Mouse (Mus musculus) hindbrain, embryonic 11.5 days (tissue): ENCODE measurements around the gene Tbc1d2. TPM values are rescaled to one million over a fixed set of nuclear protein-coding genes. Genes with fewer than 3 reads are reported as not detected.
A peak's percentile ranks its signal among the peaks of the same experiment; 100 is the strongest.
"Not testable (repeated sequence)": the region's sequence is repeated elsewhere in the genome, so short reads cannot be mapped to it uniquely, and the experiment has no call there.

Source experiments
- ATAC-seq: fragments of 200-750 bp; cut with Nextera tagmentation; 2 replicates; pipeline ENCODE4 v1.8.0; 2017; ENCODE audit warnings: mild to moderate bottlenecking, moderate TSS enrichment, moderate library complexity; ENCODE audit not compliant: low FRiP score
- DNase-seq: peaks from one replicate; pipeline ENCODE4 v3.0.0-alpha.2; 2015; ENCODE audit warnings: low spot score
- H3K27ac ChIP-seq: fragments of 300-500 bp; sonication (generic); 2 replicates; pipeline ENCODE4 v1.5.1; 2014; ENCODE audit warnings: mild to moderate bottlenecking, low read depth, low read length
- H3K27me3 ChIP-seq: fragments of 300-500 bp; sonication (generic); 2 replicates; pipeline ENCODE4 v1.6.1; 2014; ENCODE audit warnings: mild to moderate bottlenecking, low read length, moderate library complexity, mixed read lengths; ENCODE audit not compliant: control insufficient read depth, insufficient read depth
- H3K36me3 ChIP-seq: fragments of 300-500 bp; sonication (generic); 2 replicates; pipeline ENCODE4 v1.6.1; 2014; ENCODE audit warnings: mild to moderate bottlenecking, low read length, moderate library complexity, mixed read lengths; ENCODE audit not compliant: control insufficient read depth, insufficient read depth
- H3K4me1 ChIP-seq: fragments of 300-500 bp; sonication (generic); replicated peaks from 2 replicates; pipeline ENCODE4 v1.6.1; 2014; ENCODE audit warnings: low read length, mixed read lengths; ENCODE audit not compliant: control insufficient read depth, insufficient read depth
- H3K4me2 ChIP-seq: fragments of 300-500 bp; sonication (generic); replicated peaks from 2 replicates; pipeline ENCODE4 v1.6.1; 2014; ENCODE audit warnings: mild to moderate bottlenecking, low read depth, low read length
- H3K4me3 ChIP-seq: fragments of 300-500 bp; sonication (generic); 2 replicates; pipeline ENCODE4 v1.5.1; 2014; ENCODE audit warnings: low read depth, low read length
- H3K9ac ChIP-seq: fragments of 300-500 bp; sonication (generic); 2 replicates; pipeline ENCODE4 v1.6.1; 2014; ENCODE audit warnings: low read depth, low read length
- H3K9me3 ChIP-seq: fragments of 300-500 bp; sonication (generic); 2 replicates; pipeline ENCODE4 v1.6.1; 2016; ENCODE audit warnings: low read length; ENCODE audit not compliant: control insufficient read depth
- WGBS: fragments of 180-500 bp; shearing (Covaris S2); extraction: QIAGEN DNeasy Blood & Tissue Kit; methylation state at CpG from one replicate; pipeline ENCODE4 v1.1.7; 2014; 5-methylcytosine and 5-hydroxymethylcytosine counted together
- polyA plus RNA-seq: library from polyadenylated mRNA; unstranded; fragments of >200 nt; fragmentation: Nextera tagmentation; extraction: Ambion mirVana; gene quantifications from 2 replicates; pipeline ENCODE4 v1.2.1, GENCODE M21; 2014

Tbc1d2 gene
- polyA plus RNA-seq, 1 experiment from 2014 or later = 1.0 TPM

DNA sequence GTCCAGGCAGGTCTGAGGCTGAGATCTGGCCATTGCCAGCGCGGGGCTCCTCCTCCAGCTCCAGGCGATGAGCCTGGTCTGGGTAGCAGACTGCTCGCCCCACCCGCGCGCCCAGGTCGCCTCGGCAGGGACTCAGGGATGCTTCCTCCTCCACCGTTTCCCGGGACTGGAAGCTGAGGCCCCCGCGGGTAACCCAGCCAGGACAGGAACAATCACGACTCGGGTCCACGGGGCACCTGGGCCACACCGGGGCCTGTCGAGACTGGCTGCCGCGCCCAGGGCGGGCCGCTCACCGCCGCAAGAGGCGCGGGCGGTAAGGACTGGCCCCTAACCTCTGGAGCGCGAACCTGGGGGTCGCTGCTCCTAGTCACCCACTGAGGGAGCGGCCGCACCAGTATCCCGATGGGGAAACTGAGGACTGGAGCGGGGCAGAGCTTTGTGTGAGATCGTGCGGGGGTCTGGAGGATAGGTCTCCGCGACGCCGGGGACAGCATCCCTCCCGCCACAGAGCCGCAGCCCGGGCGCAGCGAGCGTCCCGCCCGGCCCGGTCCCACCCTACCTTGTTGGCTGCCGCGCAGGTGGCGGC is 48.7 kb downstream of the Tbc1d2 start:
- H3K27me3 ChIP-seq = peaks cover 20% of the 10 kb centered on the region
- no peaks in the 10 kb centered on the region for H3K36me3 ChIP-seq
- peak overlapping the region; percentile 58 for H3K4me3 ChIP-seq
- H3K9ac ChIP-seq = peak overlapping the region; percentile 62
- no peak overlapping the region for H3K27ac ChIP-seq
- no peaks in the 10 kb centered on the region for H3K9me3 ChIP-seq
- no peaks in the 10 kb centered on the region for H3K4me1 ChIP-seq
- H3K4me2 ChIP-seq = peak overlapping the region; percentile 96
- peak; percentile 48; the same call in 1 of the 2 replicates for ATAC-seq
- under 1% methylated on average over 35 of the region's 52 CpGs for WGBS
- peak; percentile 48 for DNase-seq

DNA sequence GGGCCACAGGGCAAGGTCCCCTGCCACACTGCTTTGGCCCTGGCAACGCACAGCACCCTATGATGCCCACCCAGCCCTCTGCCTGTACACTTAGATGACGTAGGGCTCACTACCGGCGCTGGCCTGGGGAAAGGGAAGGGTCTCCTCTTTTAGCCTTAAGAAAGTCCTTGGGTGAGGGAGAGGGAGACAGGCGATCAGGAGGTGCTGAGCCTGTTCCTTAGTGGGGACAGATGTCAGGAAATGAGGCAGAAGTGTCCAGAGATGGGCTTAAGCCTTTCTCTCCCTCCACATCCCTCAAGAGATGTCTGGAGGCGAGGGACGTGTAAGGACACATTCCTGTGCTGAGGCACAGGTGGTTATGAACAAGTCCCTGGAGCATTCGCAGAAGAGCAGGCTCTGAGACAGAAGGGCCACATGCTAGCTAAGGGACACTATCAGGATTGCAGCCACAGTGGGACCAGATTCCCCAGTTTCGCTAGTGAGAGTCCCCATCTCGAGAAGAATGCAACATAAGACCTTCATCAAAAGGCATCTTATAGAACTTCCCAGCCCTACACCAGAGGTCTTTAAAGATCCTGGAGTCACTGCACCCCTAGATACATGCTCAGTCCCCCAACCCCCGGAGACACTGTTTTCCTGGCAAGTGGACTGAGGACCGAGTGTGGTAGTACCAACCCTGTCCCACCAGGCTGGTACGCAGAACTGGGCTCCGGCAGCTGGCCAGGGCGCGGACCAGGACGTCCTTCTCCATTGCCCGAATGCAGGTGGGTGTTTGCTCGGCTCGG is 49.3 kb downstream of the Tbc1d2 start:
- Histone ChIP-seq H3K4me3 (peak overlapping the region; percentile 58), H3K4me2 (peak overlapping the region; percentile 96), H3K4me1 (no peaks in the 10 kb centered on the region), H3K27me3 (peaks cover 20% of the 10 kb centered on the region), H3K27ac (no peak overlapping the region), H3K9me3 (no peaks in the 10 kb centered on the region), H3K9ac (peak overlapping the region; percentile 62), H3K36me3 (no peaks in the 10 kb centered on the region)
- no peak for DNase-seq
- WGBS = 41% methylated on average over 20 of the region's 20 CpGs
- ATAC-seq = no peak

DNA sequence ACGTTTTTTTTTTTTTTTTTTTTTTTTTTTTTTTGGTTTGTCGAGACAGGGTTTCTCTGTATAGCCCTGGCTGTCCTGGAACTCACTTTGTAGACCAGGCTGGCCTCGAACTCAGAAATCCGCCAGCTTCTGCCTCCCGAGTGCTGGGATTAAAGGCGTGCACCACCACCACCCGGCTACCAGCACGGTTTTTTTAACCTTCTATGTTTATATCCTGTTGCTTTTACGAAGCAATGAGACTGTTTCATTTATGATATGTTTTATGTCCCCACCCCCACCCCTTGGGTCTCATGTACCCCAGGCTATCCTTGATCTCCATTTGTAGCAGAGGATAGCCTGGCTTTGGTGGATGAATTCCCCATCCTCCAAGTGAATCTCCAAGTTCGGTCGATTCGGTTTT is 50.4 kb downstream of the Tbc1d2 start:
- not testable (repeated sequence) for H3K4me1 ChIP-seq
- H3K27me3 ChIP-seq = peaks cover 20% of the 10 kb centered on the region

DNA sequence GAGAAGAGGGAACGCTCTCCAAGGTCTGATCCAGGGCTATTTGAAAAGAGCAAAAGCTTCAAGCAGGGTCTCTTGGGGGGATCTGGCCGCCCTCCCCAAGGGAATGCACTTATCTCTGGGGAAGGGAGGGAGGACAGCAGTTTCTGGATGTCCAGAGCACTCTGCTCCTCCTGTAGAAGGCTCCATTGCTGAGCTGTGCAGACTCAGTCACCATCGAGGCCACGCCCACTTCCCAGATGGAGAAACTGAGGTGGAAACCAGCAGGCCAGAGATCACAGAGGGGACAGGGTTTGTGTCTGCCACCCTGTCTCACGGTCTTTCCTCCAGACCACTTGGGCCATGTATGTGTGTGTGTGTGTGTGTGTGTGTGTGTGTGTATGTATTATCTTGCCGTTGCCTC is 51.0 kb downstream of the Tbc1d2 start:
- H3K4me1 ChIP-seq = no peaks in the 10 kb centered on the region
- H3K9me3 ChIP-seq = no peaks in the 10 kb centered on the region
- ATAC-seq = no peak
- no peak overlapping the region for H3K4me3 ChIP-seq
- DNase-seq = no peak
- H3K27ac ChIP-seq = no peak overlapping the region
- no peak overlapping the region for H3K9ac ChIP-seq
- H3K27me3 ChIP-seq = peaks cover 20% of the 10 kb centered on the region
- H3K4me2 ChIP-seq = no peak overlapping the region
- WGBS = 74% methylated on average over 6 of the region's 6 CpGs
- H3K36me3 ChIP-seq = no peaks in the 10 kb centered on the region

More for the DNA sequence above, 50.4 kb downstream of the Tbc1d2 start:
- not testable (repeated sequence) for ATAC-seq, H3K4me3 ChIP-seq, DNase-seq, H3K27ac ChIP-seq, H3K9ac ChIP-seq, H3K9me3 ChIP-seq, H3K36me3 ChIP-seq, H3K4me2 ChIP-seq
- 87% methylated on average over 11 of the region's 12 CpGs for WGBS

DNA sequence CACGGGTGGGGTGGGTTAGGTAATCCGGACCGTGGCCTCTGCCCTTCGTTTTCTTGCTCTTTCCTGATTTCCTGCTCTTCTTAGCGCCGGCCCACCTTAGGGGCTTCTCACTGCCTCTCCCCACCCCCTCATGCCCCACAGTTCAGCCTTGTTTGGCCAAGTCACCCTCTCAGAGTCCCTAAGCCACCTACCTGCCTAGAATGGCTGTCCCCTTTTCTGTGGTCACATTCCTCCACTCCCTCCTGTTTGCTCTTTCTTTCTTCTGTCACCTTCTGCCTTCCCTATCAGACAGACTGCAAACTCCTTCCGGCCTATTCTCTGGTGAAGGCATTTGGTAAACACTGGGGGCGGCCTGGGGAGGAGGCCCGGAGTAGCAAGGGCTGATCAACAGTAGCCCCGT is 51.9 kb downstream of the Tbc1d2 start:
- Histone ChIP-seq H3K9me3 (no peaks in the 10 kb centered on the region), H3K27me3 (peaks cover 20% of the 10 kb centered on the region), H3K9ac (no peak overlapping the region), H3K4me2 (no peak overlapping the region), H3K27ac (no peak overlapping the region), H3K4me3 (no peak overlapping the region), H3K36me3 (no peaks in the 10 kb centered on the region), H3K4me1 (no peaks in the 10 kb centered on the region)
- 68% methylated on average over 10 of the region's 10 CpGs for WGBS
- ATAC-seq (no peak), DNase-seq (no peak)

DNA sequence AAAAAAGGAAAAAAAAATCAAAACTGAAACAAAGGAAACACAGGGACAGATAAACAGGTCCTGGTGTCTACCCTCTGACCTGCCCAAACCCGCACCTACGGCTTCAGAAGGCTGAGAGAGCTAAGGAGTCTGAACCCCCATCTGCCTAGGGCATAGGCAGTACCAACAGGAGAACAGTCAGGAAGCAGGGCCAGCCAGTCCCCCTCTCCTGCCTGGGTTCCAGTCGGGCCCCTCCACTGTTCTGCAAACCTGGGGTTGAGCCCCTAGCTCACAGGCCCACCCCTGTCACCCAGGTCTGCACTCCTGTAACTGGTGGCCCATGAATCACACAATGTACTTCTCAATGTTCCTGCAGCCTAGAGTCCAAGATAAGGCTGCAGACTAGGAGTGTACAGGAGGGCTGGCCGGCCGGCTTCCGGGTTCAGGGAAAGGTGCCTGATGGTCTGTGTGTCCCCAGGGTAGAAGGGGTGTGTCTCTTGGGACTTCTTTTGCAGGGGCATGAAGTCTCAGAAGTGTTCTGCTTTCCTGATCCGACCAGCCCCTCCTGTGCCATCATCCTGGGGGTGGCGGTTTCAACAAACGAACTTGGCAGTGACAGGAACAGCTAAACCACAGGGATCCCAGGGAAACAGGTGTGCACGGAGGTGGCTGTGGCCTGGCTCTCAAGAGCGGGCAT is 52.6 kb downstream of the Tbc1d2 start:
- Histone ChIP-seq H3K36me3 (no peaks in the 10 kb centered on the region), H3K9me3 (no peaks in the 10 kb centered on the region), H3K4me1 (no peaks in the 10 kb centered on the region), H3K27me3 (peaks cover 20% of the 10 kb centered on the region), H3K4me2 (no peak overlapping the region), H3K9ac (no peak overlapping the region), H3K4me3 (no peak overlapping the region), H3K27ac (no peak overlapping the region)
- no peak for ATAC-seq
- WGBS = 68% methylated on average over 11 of the region's 11 CpGs
- no peak for DNase-seq

DNA sequence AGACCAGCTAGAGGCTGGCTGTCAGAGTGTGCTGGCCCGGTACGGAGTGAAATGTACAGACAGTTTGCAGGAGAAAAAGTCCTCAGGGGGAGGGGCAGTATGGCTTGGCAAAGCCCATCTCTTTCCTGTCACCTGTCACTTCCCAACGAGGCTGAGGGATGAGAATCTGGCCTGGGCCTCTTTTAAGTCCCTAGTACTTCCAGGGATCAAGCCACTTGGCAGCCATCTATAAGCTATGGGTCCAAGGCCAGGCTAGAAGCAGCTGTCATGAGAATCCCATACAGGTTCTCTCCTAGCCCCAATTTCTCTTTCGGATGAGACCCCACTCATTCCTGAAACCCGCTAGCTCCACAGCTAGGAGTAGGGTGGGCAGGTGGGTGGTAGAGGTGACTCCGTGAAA is 53.6 kb downstream of the Tbc1d2 start:
- Histone ChIP-seq H3K9ac (no peak overlapping the region), H3K4me3 (no peak overlapping the region), H3K9me3 (no peaks in the 10 kb centered on the region), H3K4me2 (no peak overlapping the region), H3K36me3 (no peaks in the 10 kb centered on the region), H3K27me3 (peaks cover 17% of the 10 kb centered on the region), H3K27ac (no peak overlapping the region), H3K4me1 (no peaks in the 10 kb centered on the region)
- DNase-seq = no peak
- ATAC-seq = no peak
- WGBS = 80% methylated on average over 6 of the region's 6 CpGs

DNA sequence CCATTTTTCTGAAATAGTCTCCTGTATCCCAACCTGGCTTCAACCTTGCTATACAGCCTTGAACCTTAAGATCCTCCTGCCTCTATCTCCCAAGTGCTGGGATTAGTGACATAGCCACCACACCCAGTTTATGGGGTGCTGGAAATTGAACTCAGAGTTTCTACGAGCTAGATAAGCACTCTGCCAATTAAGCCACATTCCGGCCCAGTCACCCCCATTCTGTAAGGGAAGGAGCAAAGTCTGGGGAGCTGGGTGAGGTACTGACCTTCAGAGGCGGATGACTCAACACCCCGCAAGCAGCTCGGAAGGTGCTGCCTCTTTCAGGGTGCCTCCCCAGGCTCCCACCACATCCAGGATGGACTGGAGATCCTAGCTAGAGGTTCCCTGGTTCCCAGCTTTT is 55.9 kb downstream of the Tbc1d2 start:
- ATAC-seq (no peak), DNase-seq (no peak)
- whole genome bisulfite sequencing = 92% methylated on average over 5 of the region's 5 CpGs
- H3K4me3 ChIP-seq = no peak overlapping the region
- no peaks in the 10 kb centered on the region for H3K4me1 ChIP-seq
- no peaks in the 10 kb centered on the region for H3K36me3 ChIP-seq
- H3K9me3 ChIP-seq = no peaks in the 10 kb centered on the region
- H3K27me3 ChIP-seq = no peaks in the 10 kb centered on the region
- no peak overlapping the region for H3K4me2 ChIP-seq
- no peak overlapping the region for H3K9ac ChIP-seq
- H3K27ac ChIP-seq = no peak overlapping the region
